Mouse (Mus musculus) hindbrain, embryonic 11.5 days (tissue): ENCODE data around the gene Tet1. TPM values are rescaled to one million over a fixed set of nuclear protein-coding genes. Genes with fewer than 3 reads are reported as not detected.

ENCODE experiments used
- ATAC-seq: fragments of 200-750 bp; cut with Nextera tagmentation; 2 replicates; pipeline ENCODE4 v1.8.0; 2017; ENCODE audit warnings: mild to moderate bottlenecking, moderate TSS enrichment, moderate library complexity; ENCODE audit not compliant: low FRiP score
- DNase-seq: peaks from one replicate; pipeline ENCODE4 v3.0.0-alpha.2; 2015; ENCODE audit warnings: low spot score
- H3K27ac ChIP-seq: fragments of 300-500 bp; sonication (generic); 2 replicates; pipeline ENCODE4 v1.5.1; 2014; ENCODE audit warnings: mild to moderate bottlenecking, low read depth, low read length
- H3K27me3 ChIP-seq: fragments of 300-500 bp; sonication (generic); 2 replicates; pipeline ENCODE4 v1.6.1; 2014; ENCODE audit warnings: mild to moderate bottlenecking, low read length, moderate library complexity, mixed read lengths; ENCODE audit not compliant: control insufficient read depth, insufficient read depth
- H3K36me3 ChIP-seq: fragments of 300-500 bp; sonication (generic); 2 replicates; pipeline ENCODE4 v1.6.1; 2014; ENCODE audit warnings: mild to moderate bottlenecking, low read length, moderate library complexity, mixed read lengths; ENCODE audit not compliant: control insufficient read depth, insufficient read depth
- H3K4me1 ChIP-seq: fragments of 300-500 bp; sonication (generic); replicated peaks from 2 replicates; pipeline ENCODE4 v1.6.1; 2014; ENCODE audit warnings: low read length, mixed read lengths; ENCODE audit not compliant: control insufficient read depth, insufficient read depth
- H3K4me2 ChIP-seq: fragments of 300-500 bp; sonication (generic); replicated peaks from 2 replicates; pipeline ENCODE4 v1.6.1; 2014; ENCODE audit warnings: mild to moderate bottlenecking, low read depth, low read length
- H3K4me3 ChIP-seq: fragments of 300-500 bp; sonication (generic); 2 replicates; pipeline ENCODE4 v1.5.1; 2014; ENCODE audit warnings: low read depth, low read length
- H3K9ac ChIP-seq: fragments of 300-500 bp; sonication (generic); 2 replicates; pipeline ENCODE4 v1.6.1; 2014; ENCODE audit warnings: low read depth, low read length
- H3K9me3 ChIP-seq: fragments of 300-500 bp; sonication (generic); 2 replicates; pipeline ENCODE4 v1.6.1; 2016; ENCODE audit warnings: low read length; ENCODE audit not compliant: control insufficient read depth
- WGBS: fragments of 180-500 bp; shearing (Covaris S2); extraction: QIAGEN DNeasy Blood & Tissue Kit; methylation state at CpG from one replicate; pipeline ENCODE4 v1.1.7; 2014; 5-methylcytosine and 5-hydroxymethylcytosine counted together
- polyA plus RNA-seq: library from polyadenylated mRNA; unstranded; fragments of >200 nt; fragmentation: Nextera tagmentation; extraction: Ambion mirVana; gene quantifications from 2 replicates; pipeline ENCODE4 v1.2.1, GENCODE M21; 2014

Tet1 gene
- polyA plus RNA-seq, 1 experiment from 2014 or later, result 41.5 TPM

DNA sequence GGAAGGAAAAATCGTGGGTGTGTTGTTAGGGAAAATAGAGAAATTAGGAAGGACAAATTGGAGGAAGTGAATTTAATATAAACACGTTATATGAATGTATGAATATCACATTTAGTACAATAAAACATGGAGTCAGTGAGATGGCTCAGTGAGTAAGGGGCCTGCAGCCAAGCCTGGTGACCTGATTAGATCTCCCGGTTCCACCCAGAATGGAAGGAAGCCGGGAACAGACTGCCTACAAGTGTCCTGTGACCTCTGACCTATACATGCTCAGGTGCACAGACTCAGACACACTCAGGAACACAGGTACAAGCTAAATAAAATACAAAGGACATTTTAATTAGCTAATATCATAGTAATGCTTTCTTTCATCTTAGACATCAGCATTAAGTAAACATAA, 12.8 kb downstream of the Tet1 start:
- no peak overlapping the region for H3K4me2 ChIP-seq
- no peak overlapping the region for H3K27ac ChIP-seq
- H3K36me3 ChIP-seq, result no peaks in the 10 kb centered on the region
- ATAC-seq (no peak), DNase-seq (no peak)
- H3K27me3 ChIP-seq, result no peaks in the 10 kb centered on the region
- 74% methylated on average over 4 of the region's 4 CpGs for WGBS
- no peaks in the 10 kb centered on the region for H3K9me3 ChIP-seq
- no peak overlapping the region for H3K9ac ChIP-seq
- H3K4me3 ChIP-seq, result no peak overlapping the region
- no peaks in the 10 kb centered on the region for H3K4me1 ChIP-seq

DNA sequence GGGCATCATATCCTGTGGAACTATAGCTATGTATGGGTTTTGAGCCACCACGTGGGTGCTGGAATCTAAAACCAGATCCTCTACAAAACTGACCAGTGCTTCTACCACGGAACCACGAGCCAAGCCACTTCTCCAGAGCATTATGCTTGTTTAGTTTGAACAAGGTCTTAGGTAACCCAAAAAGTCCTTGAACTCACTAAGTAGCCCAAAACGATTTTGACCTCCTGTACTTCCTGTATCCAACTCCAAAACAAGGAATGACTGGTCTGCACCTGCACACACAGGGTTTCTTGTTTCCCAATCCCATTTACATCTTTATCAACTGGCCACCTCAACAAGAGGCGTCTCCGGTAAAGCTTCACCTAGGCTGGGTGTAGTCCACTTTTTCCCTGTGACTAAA, 13.4 kb downstream of the Tet1 start:
- Histone ChIP-seq H3K36me3 (no peaks in the 10 kb centered on the region), H3K4me3 (no peak overlapping the region), H3K27ac (no peak overlapping the region), H3K4me1 (no peaks in the 10 kb centered on the region), H3K9me3 (no peaks in the 10 kb centered on the region), H3K4me2 (no peak overlapping the region), H3K27me3 (no peaks in the 10 kb centered on the region), H3K9ac (no peak overlapping the region)
- 87% methylated on average over 6 of the region's 6 CpGs for WGBS
- ATAC-seq (no peak), DNase-seq (no peak)

DNA sequence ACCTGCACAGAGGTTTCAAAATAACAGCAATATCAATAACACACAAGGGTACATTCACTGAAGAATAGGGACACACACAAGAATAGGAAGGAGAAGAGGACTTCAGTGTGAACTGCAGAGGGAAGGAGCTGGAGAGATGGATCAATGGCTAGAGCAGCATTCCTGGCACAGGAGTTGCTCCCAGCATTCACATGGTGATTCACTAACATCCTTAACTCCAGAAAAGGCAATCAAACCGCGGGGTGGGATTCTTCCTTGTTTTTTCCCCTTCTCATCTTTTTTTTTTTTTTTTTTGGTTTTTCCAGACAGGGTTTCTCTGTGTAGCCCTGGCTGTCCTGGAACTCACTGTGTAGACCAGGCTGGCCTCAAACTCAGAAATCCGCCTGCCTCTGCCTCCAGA, 14.3 kb downstream of the Tet1 start:
- no peak for ATAC-seq

GRCm38 (mm10) chr10:62893356-62893884, 15.4 kb downstream of the Tet1 start:
- Histone ChIP-seq H3K4me3 (no peak overlapping the region), H3K27ac (no peak overlapping the region), H3K4me1 (no peaks in the 10 kb centered on the region), H3K36me3 (no peaks in the 10 kb centered on the region), H3K4me2 (no peak overlapping the region), H3K9ac (no peak overlapping the region), H3K9me3 (no peaks in the 10 kb centered on the region), H3K27me3 (no peaks in the 10 kb centered on the region)
- DNase-seq (no peak), ATAC-seq (no peak)
- 75% methylated on average over 6 of the region's 6 CpGs for WGBS

More for the DNA sequence above, 14.3 kb downstream of the Tet1 start:
- whole genome bisulfite sequencing, result 65% methylated on average over 3 of the region's 3 CpGs
- no peak overlapping the region for H3K9ac ChIP-seq
- no peaks in the 10 kb centered on the region for H3K9me3 ChIP-seq
- H3K27ac ChIP-seq, result no peak overlapping the region
- H3K36me3 ChIP-seq, result no peaks in the 10 kb centered on the region
- no peak overlapping the region for H3K4me2 ChIP-seq
- no peaks in the 10 kb centered on the region for H3K4me1 ChIP-seq
- no peak for DNase-seq
- no peaks in the 10 kb centered on the region for H3K27me3 ChIP-seq
- no peak overlapping the region for H3K4me3 ChIP-seq

GRCm38 (mm10) chr10:62892549-62893232, 16.1 kb downstream of the Tet1 start:
- no peak overlapping the region for H3K4me3 ChIP-seq
- no peaks in the 10 kb centered on the region for H3K9me3 ChIP-seq
- no peaks in the 10 kb centered on the region for H3K4me1 ChIP-seq
- H3K9ac ChIP-seq, result no peak overlapping the region
- DNase-seq (no peak), ATAC-seq (no peak)
- no peaks in the 10 kb centered on the region for H3K36me3 ChIP-seq
- 26% methylated on average over 4 of the region's 4 CpGs for WGBS
- no peaks in the 10 kb centered on the region for H3K27me3 ChIP-seq
- no peak overlapping the region for H3K27ac ChIP-seq
- no peak overlapping the region for H3K4me2 ChIP-seq

GRCm38 (mm10) chr10:62891025-62891424, 17.8 kb downstream of the Tet1 start:
- 89% methylated on average over 3 of the region's 3 CpGs for WGBS

GRCm38 (mm10) chr10:62886799-62887591, 21.8 kb downstream of the Tet1 start:
- WGBS, result under 1% methylated on average over 56 of the region's 56 CpGs
- Histone ChIP-seq H3K4me2 (peak overlapping the region; percentile 98), H3K9me3 (no peaks in the 10 kb centered on the region), H3K9ac (peak overlapping the region; percentile 68), H3K4me1 (no peaks in the 10 kb centered on the region; the same call in 1 of the 2 replicates), H3K4me3 (peak overlapping the region; percentile 66), H3K27ac (no peak overlapping the region), H3K36me3 (no peaks in the 10 kb centered on the region), H3K27me3 (no peaks in the 10 kb centered on the region)
- peak; percentile 82 for ATAC-seq
- peak; percentile 89 for DNase-seq

More at GRCm38 (mm10) chr10:62891025-62891424, 17.8 kb downstream of the Tet1 start:
- Histone ChIP-seq H3K36me3 (no peaks in the 10 kb centered on the region), H3K4me1 (no peaks in the 10 kb centered on the region; the same call in 1 of the 2 replicates), H3K4me2 (no peak overlapping the region), H3K27me3 (no peaks in the 10 kb centered on the region), H3K9me3 (no peaks in the 10 kb centered on the region), H3K27ac (no peak overlapping the region), H3K4me3 (no peak overlapping the region), H3K9ac (no peak overlapping the region)
- DNase-seq (no peak), ATAC-seq (no peak)

- Histone ChIP-seq H3K27me3 (no peaks in the 10 kb centered on the region), H3K36me3 (no peaks in the 10 kb centered on the region), H3K4me2 (peak overlapping the region; percentile 98), H3K4me1 (no peaks in the 10 kb centered on the region; the same call in 1 of the 2 replicates), H3K27ac (no peak overlapping the region), H3K9ac (peak overlapping the region; percentile 68), H3K4me3 (peak overlapping the region; percentile 66), H3K9me3 (no peaks in the 10 kb centered on the region)
- peak; percentile 65 for DNase-seq
- ATAC-seq, result 0 out of 2 replicates have a peak, but pooled peaks have one; percentile 39
- WGBS, result under 1% methylated on average over 38 of the region's 38 CpGs
Measured at GRCm38 (mm10) chr10:62885969-62886798, 22.6 kb downstream of the Tet1 start.
